Mouse (Mus musculus): Measurements from ENCODE around the gene Spsb1. TPM values are rescaled to one million over a fixed set of nuclear protein-coding genes. Genes with fewer than 3 reads are reported as not detected.

Gene Spsb1
- polyA plus RNA-seq, 1 experiment from 2014 or later: 26.5 TPM

GRCm38 (mm10) chr4:149994218-149994617, 39.4 kb upstream of the Spsb1 start:
- Histone ChIP-seq H3K27ac (ENCODE audit: low read depth, low read length) (0 out of 2 replicates have a peak overlapping the region, but pooled peaks have one; percentile 66), H3K4me3 (ENCODE audit: low read depth, low read length) (no peak overlapping the region), H3K9me3 (ENCODE audit: control insufficient read depth) (no peaks in the 10 kb centered on the region), H3K36me3 (ENCODE audit: control insufficient read depth, insufficient read depth) (peaks cover 23% of the 10 kb centered on the region), H3K4me2 (replicated peaks; ENCODE audit: low read depth) (no peak overlapping the region), H3K27me3 (replicated peaks; ENCODE audit: control insufficient read depth, insufficient read depth, low read length) (no peaks in the 10 kb centered on the region), H3K9ac (ENCODE audit: low read depth, low read length) (no peak overlapping the region), H3K4me1 (replicated peaks; ENCODE audit: control insufficient read depth, insufficient read depth, low read length) (peaks cover 22% of the 10 kb centered on the region)
- ATAC-seq: no peak
- no peak for TF ChIP-seq CTCF (IDR thresholded peaks at IDR 0.05; ENCODE audit: low read depth)
- WGBS: 93% methylated on average over 10 of the region's 10 CpGs

- TF ChIP-seq CTCF (IDR thresholded peaks at IDR 0.05; ENCODE audit: low read depth): no peak
- no peak for ATAC-seq
- no peaks in the 10 kb centered on the region for H3K27me3 ChIP-seq (replicated peaks; ENCODE audit: control insufficient read depth, insufficient read depth, low read length)
- H3K4me3 ChIP-seq (ENCODE audit: low read depth, low read length): no peak overlapping the region
- WGBS: 89% methylated on average over 8 of the region's 8 CpGs
- H3K4me2 ChIP-seq (replicated peaks; ENCODE audit: low read depth): no peak overlapping the region
- peaks cover 25% of the 10 kb centered on the region for H3K4me1 ChIP-seq (replicated peaks; ENCODE audit: control insufficient read depth, insufficient read depth, low read length)
- H3K27ac ChIP-seq (ENCODE audit: low read depth, low read length): no peak overlapping the region
- 0 out of 2 replicates have a peak overlapping the region, but pooled peaks have one; percentile 3 for H3K9ac ChIP-seq (ENCODE audit: low read depth, low read length)
- no peaks in the 10 kb centered on the region for H3K9me3 ChIP-seq (ENCODE audit: control insufficient read depth)
- peaks cover 22% of the 10 kb centered on the region for H3K36me3 ChIP-seq (ENCODE audit: control insufficient read depth, insufficient read depth)
These were observed 37.8 kb upstream of the Spsb1 start for GRCm38 (mm10) chr4:149992670-149993032.

- Histone ChIP-seq H3K9me3 (ENCODE audit: control insufficient read depth) (no peaks in the 10 kb centered on the region), H3K27me3 (replicated peaks; ENCODE audit: control insufficient read depth, insufficient read depth, low read length) (no peaks in the 10 kb centered on the region), H3K4me1 (replicated peaks; ENCODE audit: control insufficient read depth, insufficient read depth, low read length) (peaks cover 25% of the 10 kb centered on the region), H3K4me3 (ENCODE audit: low read depth, low read length) (no peak overlapping the region), H3K4me2 (replicated peaks; ENCODE audit: low read depth) (no peak overlapping the region), H3K27ac (ENCODE audit: low read depth, low read length) (no peak overlapping the region; the same call in 1 of the 2 replicates), H3K9ac (ENCODE audit: low read depth, low read length) (0 out of 2 replicates have a peak overlapping the region, but pooled peaks have one; percentile 3), H3K36me3 (ENCODE audit: control insufficient read depth, insufficient read depth) (peaks cover 24% of the 10 kb centered on the region)
- no peak for TF ChIP-seq CTCF (IDR thresholded peaks at IDR 0.05; ENCODE audit: low read depth)
- WGBS: 84% methylated on average over 13 of the region's 13 CpGs
- no peak for ATAC-seq
These were observed 37.2 kb upstream of the Spsb1 start for GRCm38 (mm10) chr4:149991755-149992669.

- Histone ChIP-seq H3K4me2 (replicated peaks; ENCODE audit: low read depth) (peak overlapping the region; percentile 40; the same call in 1 of the 2 replicates), H3K9ac (ENCODE audit: low read depth, low read length) (peak overlapping the region; percentile 34)
These were observed 36.3 kb upstream of the Spsb1 start for GRCm38 (mm10) chr4:149990954-149991633.

GRCm38 (mm10) chr4:149990212-149990953, 35.5 kb upstream of the Spsb1 start:
- H3K4me1 ChIP-seq (replicated peaks; ENCODE audit: control insufficient read depth, insufficient read depth, low read length): peaks cover 25% of the 10 kb centered on the region; the same call in 1 of the 2 replicates
- 19% methylated on average over 8 of the region's 8 CpGs for WGBS
- ATAC-seq: peak; percentile 12
- H3K9ac ChIP-seq (ENCODE audit: low read depth, low read length): peak overlapping the region; percentile 34; the same call in 1 of the 2 replicates
- H3K36me3 ChIP-seq (ENCODE audit: control insufficient read depth, insufficient read depth): peaks cover 15% of the 10 kb centered on the region
- peak overlapping the region; percentile 40 for H3K4me2 ChIP-seq (replicated peaks; ENCODE audit: low read depth)
- H3K4me3 ChIP-seq (ENCODE audit: low read depth, low read length): no peak overlapping the region
- H3K9me3 ChIP-seq (ENCODE audit: control insufficient read depth): no peaks in the 10 kb centered on the region
- H3K27ac ChIP-seq (ENCODE audit: low read depth, low read length): peak overlapping the region; percentile 61
- no peaks in the 10 kb centered on the region for H3K27me3 ChIP-seq (replicated peaks; ENCODE audit: control insufficient read depth, insufficient read depth, low read length)
- no peak for TF ChIP-seq CTCF (IDR thresholded peaks at IDR 0.05; ENCODE audit: low read depth)

More at GRCm38 (mm10) chr4:149990954-149991633, 36.3 kb upstream of the Spsb1 start:
- WGBS: 22% methylated on average over 9 of the region's 9 CpGs
- ATAC-seq: no peak
- no peaks in the 10 kb centered on the region for H3K9me3 ChIP-seq (ENCODE audit: control insufficient read depth)
- peaks cover 21% of the 10 kb centered on the region for H3K36me3 ChIP-seq (ENCODE audit: control insufficient read depth, insufficient read depth)
- H3K4me1 ChIP-seq (replicated peaks; ENCODE audit: control insufficient read depth, insufficient read depth, low read length): peaks cover 25% of the 10 kb centered on the region; the same call in 1 of the 2 replicates
- TF ChIP-seq CTCF (IDR thresholded peaks at IDR 0.05; ENCODE audit: low read depth): no peak
- no peaks in the 10 kb centered on the region for H3K27me3 ChIP-seq (replicated peaks; ENCODE audit: control insufficient read depth, insufficient read depth, low read length)
- H3K27ac ChIP-seq (ENCODE audit: low read depth, low read length): peak overlapping the region; percentile 61
- no peak overlapping the region for H3K4me3 ChIP-seq (ENCODE audit: low read depth, low read length)

Data from intestine, postnatal 0 days (tissue).